11 mouse cellular contexts compared by ENCODE assay signal in genomic region chr16:92608180-92608960, GRCm38 (mm10).
A peak's percentile ranks its signal among the peaks of the same experiment; 100 is the strongest.
DNase-seq lines count a peak whose midpoint lies in the region; ATAC-seq and TF ChIP-seq lines count a peak whose summit lies in the region.
"Had no signal": no experiment of that assay in that cellular context is flagged by ENCODE, and none has a peak within 500 bp of the region (broad histone marks: within the 10 kb centered on the region; RNA-seq: fewer than 3 reads in every experiment).

No protein-coding gene starts in this region.

- no peak overlapping the region for H3K9ac ChIP-seq in midbrain, embryonic 11.5 days (ENCODE audit: low read length)
- H3K9ac ChIP-seq in midbrain, embryonic 16.5 days (ENCODE audit: low read depth, low read length): no peak overlapping the region
- no peak overlapping the region for H3K9ac ChIP-seq in intestine, postnatal 0 days (ENCODE audit: low read depth, low read length)

- ATAC-seq in midbrain, embryonic 11.5 days (ENCODE audit: low FRiP score): no peak
- no peak for ATAC-seq in midbrain, embryonic 16.5 days
- ATAC-seq in intestine, postnatal 0 days: no peak
- no peak for ATAC-seq in CD4-positive, CD25-positive, alpha-beta regulatory T cell, adult 4 months
- ATAC-seq: hindbrain, embryonic 16.5 days had no signal

- no peak for DNase-seq in midbrain, embryonic 11.5 days (ENCODE audit: low spot score, missing footprints)
- no peak for DNase-seq in embryonic facial prominence, embryonic 10.5 days (ENCODE audit: low spot score)
- DNase-seq in heart, adult 11 months: no peak
- no peak for DNase-seq in right cerebral cortex, postnatal 14 days
- DNase-seq: layer of hippocampus, adult 9-11 months; spleen, adult 18-20 months; thymus, postnatal 25 days had no signal

- WGBS in midbrain, embryonic 11.5 days: 48% methylated on average over 14 of the region's 14 CpGs
- WGBS in midbrain, embryonic 16.5 days: 33% methylated on average over 14 of the region's 14 CpGs
- WGBS in embryonic facial prominence, embryonic 10.5 days: 55% methylated on average over 14 of the region's 14 CpGs
- 46% methylated on average over 14 of the region's 14 CpGs for WGBS in intestine, postnatal 0 days

- H3K4me2 ChIP-seq in midbrain, embryonic 11.5 days: peak overlapping the region; percentile 18; the same call in 1 of the 2 replicates
- no peak overlapping the region for H3K4me2 ChIP-seq in midbrain, embryonic 16.5 days (ENCODE audit: low read length)
- 0 out of 2 replicates have a peak overlapping the region, but pooled peaks have one; percentile 21 for H3K4me2 ChIP-seq in intestine, postnatal 0 days (replicated peaks; ENCODE audit: low read depth)

- H3K4me3 ChIP-seq in midbrain, embryonic 11.5 days (ENCODE audit: low read depth, low read length): no peak overlapping the region
- H3K4me3 ChIP-seq in midbrain, embryonic 16.5 days (ENCODE audit: low read depth, low read length): no peak overlapping the region
- H3K4me3 ChIP-seq in embryonic facial prominence, embryonic 10.5 days: no peak overlapping the region
- no peak overlapping the region for H3K4me3 ChIP-seq in intestine, postnatal 0 days (ENCODE audit: low read depth, low read length)

- H3K27me3 ChIP-seq in midbrain, embryonic 11.5 days (ENCODE audit: control insufficient read depth, insufficient read depth, low read length): peaks cover 16% of the 10 kb centered on the region
- H3K27me3 ChIP-seq in midbrain, embryonic 16.5 days (ENCODE audit: control insufficient read depth, insufficient read depth, low read depth, low read length): peaks cover 17% of the 10 kb centered on the region
- peaks cover 83% of the 10 kb centered on the region for H3K27me3 ChIP-seq in embryonic facial prominence, embryonic 10.5 days (replicated peaks; ENCODE audit: low read depth, poor library complexity, severe bottlenecking)
- H3K27me3 ChIP-seq in intestine, postnatal 0 days (replicated peaks; ENCODE audit: control insufficient read depth, insufficient read depth, low read length): peaks cover 15% of the 10 kb centered on the region

- TF ChIP-seq CTCF in intestine, postnatal 0 days (IDR thresholded peaks at IDR 0.05; ENCODE audit: low read depth): peak; percentile 33

- H3K27ac ChIP-seq in midbrain, embryonic 11.5 days (ENCODE audit: low read depth, low read length): no peak overlapping the region
- H3K27ac ChIP-seq in midbrain, embryonic 16.5 days (ENCODE audit: low read length): no peak overlapping the region
- H3K27ac ChIP-seq in embryonic facial prominence, embryonic 10.5 days (replicated peaks): peak overlapping the region; percentile 16; the same call in 1 of the 2 replicates
- no peak overlapping the region for H3K27ac ChIP-seq in intestine, postnatal 0 days (ENCODE audit: low read depth, low read length)

- H3K4me1 ChIP-seq in midbrain, embryonic 11.5 days (ENCODE audit: control insufficient read depth, insufficient read depth, low read length): peaks cover 13% of the 10 kb centered on the region
- peaks cover 17% of the 10 kb centered on the region for H3K4me1 ChIP-seq in midbrain, embryonic 16.5 days (ENCODE audit: control insufficient read depth, insufficient read depth, low read length)
- H3K4me1 ChIP-seq in embryonic facial prominence, embryonic 10.5 days: peaks cover 63% of the 10 kb centered on the region
- H3K4me1 ChIP-seq in intestine, postnatal 0 days (replicated peaks; ENCODE audit: control insufficient read depth, insufficient read depth, low read length): 0 out of 2 replicates have a peak, but pooled peaks cover 5% of the 10 kb centered on the region

- no peaks in the 10 kb centered on the region for H3K9me3 ChIP-seq in midbrain, embryonic 11.5 days (ENCODE audit: control insufficient read depth, low read length)
- no peaks in the 10 kb centered on the region for H3K9me3 ChIP-seq in midbrain, embryonic 16.5 days (replicated peaks; ENCODE audit: control insufficient read depth, low read length, poor library complexity, severe bottlenecking)
- H3K9me3 ChIP-seq in embryonic facial prominence, embryonic 10.5 days: no peaks in the 10 kb centered on the region
- H3K9me3 ChIP-seq in intestine, postnatal 0 days (ENCODE audit: control insufficient read depth): no peaks in the 10 kb centered on the region

- no peaks in the 10 kb centered on the region for H3K36me3 ChIP-seq in midbrain, embryonic 11.5 days (ENCODE audit: control insufficient read depth, insufficient read depth, low read length)
- H3K36me3 ChIP-seq in midbrain, embryonic 16.5 days (ENCODE audit: control insufficient read depth, insufficient read depth, low read length): no peaks in the 10 kb centered on the region
- no peaks in the 10 kb centered on the region for H3K36me3 ChIP-seq in embryonic facial prominence, embryonic 10.5 days (replicated peaks)
- H3K36me3 ChIP-seq in intestine, postnatal 0 days (ENCODE audit: control insufficient read depth, insufficient read depth): no peaks in the 10 kb centered on the region
